Mouse (Mus musculus) heart, adult 2 months (tissue): ENCODE data around the gene Klhdc4.

Experiments
- CTCF ChIP-seq: fragments of 200-600 bp; IDR thresholded peaks from 2 replicates; pipeline ENCODE4 v1.8.1; 2022; ENCODE audit warnings: antibody characterized with exemption, mild to moderate bottlenecking, moderate library complexity
- EP300 ChIP-seq: fragments of 200-500 bp; IDR thresholded peaks from 2 replicates; pipeline ENCODE4 v1.6.1; 2011; ENCODE audit warnings: low read depth, low read length, control low read depth; ENCODE audit not compliant: insufficient read depth
- POLR2A ChIP-seq: fragments of 200-500 bp; IDR thresholded peaks from 2 replicates; pipeline ENCODE4 v1.6.1; 2011; ENCODE audit warnings: mild to moderate bottlenecking, low read depth, low read length, control low read depth; ENCODE audit not compliant: insufficient read depth

- TF ChIP-seq POLR2A (no peak), CTCF (no peak), EP300 (no peak)
Observed at GRCm38 (mm10) chr8:121871833-121872440, 42.6 kb upstream of the Klhdc4 start.
